Mouse (Mus musculus): ENCODE measurements around the gene Gm29110.
"Not testable (repeated sequence)": the region's sequence is repeated elsewhere in the genome, so short reads cannot be mapped to it uniquely, and the experiment has no call there.

Gm29110 gene

GRCm38 (mm10) chrY:74470231-74470630 is at the start of gene Gm29110:
Gene Gm29110, plus strand, starts transcription at chrY:74470531.
- not testable (repeated sequence) for DNase-seq

Measured in B cell, adult 2 months (primary cell).